Mouse (Mus musculus): Measurements from ENCODE around the gene Hal. TPM values are rescaled to one million over a fixed set of nuclear protein-coding genes. Genes with fewer than 3 reads are reported as not detected.
A peak's percentile ranks its signal among the peaks of the same experiment; 100 is the strongest.

Hal gene
- polyA plus RNA-seq (2016; fragmentation: Nextera tagmentation; extraction: Ambion mirVana): 0.05 and 0.33 TPM in 2 replicates

DNA sequence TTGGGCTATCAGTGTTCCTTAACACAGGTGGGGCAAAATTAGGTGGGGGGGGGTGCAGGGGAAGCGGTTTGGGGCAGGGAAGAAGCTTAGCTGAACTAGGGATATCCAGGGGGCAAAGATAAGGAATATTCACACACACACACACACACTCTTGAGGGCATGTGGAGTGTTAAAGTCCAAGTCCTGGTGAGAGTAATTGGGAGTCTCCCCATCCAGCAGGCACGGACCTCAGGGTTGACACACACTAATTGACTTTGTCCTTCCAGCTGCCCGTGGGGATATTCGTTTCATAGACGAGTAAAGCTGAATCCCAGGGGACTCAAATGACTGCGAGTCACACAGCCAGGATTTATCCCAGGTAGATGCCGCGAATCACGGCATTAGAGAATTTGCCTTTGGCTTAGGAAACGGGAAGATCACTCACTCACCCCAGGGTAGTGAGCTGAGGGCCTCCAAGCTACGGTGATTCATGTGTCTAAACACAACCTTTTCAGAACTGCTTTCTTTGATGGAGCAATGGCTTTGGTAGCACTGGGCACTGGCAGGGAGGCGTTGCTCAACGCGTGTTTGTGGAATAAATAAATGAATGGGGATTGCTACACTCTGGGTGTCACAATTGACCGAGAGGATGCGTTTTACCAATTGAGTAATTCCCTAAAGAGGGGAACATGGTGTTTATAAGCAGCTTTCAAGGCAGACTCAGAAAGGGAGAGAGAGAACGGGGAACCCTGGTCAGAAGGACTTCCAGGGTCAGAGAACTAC is at the start of gene Hal:
Gene Hal, plus strand, starts transcription at position 703 of the 762 bp plus-strand sequence.
- WGBS: 78% methylated on average over 17 of the region's 17 CpGs
- DNase-seq (ENCODE audit: low spot score): no peak
- H3K4me3 ChIP-seq: no peak within 1 kb of the TSS

DNA sequence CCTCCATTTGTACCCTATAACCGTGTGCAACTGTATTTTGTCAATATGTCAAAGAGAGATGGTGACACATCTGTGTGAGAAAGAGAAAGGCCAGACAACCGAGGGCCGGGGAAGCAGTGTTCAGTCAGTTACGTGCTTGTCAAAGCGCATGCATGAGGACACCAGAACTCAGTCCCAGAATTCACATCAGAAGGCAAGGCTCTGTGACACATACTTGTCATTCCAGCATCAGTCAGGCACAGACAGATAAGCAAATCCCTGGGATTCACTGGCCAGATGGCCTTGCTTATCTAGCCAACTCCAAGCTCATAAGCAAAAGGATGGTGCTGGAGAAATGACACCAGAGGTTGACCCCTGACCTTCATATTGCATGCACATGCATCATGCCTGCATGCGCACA is 47.1 kb upstream of the Hal start:
- Histone ChIP-seq H3K9me3 (no peaks in the 10 kb centered on the region), H3K27ac (peak overlapping the region; percentile 78), H3K4me1 (peaks cover 71% of the 10 kb centered on the region), H3K27me3 (ENCODE audit: insufficient read depth, poor library complexity, severe bottlenecking) (no peaks in the 10 kb centered on the region), H3K4me3 (no peak overlapping the region; the same call in 1 of the 2 replicates), H3K36me3 (no peaks in the 10 kb centered on the region)
- 34% methylated on average over 6 of the region's 6 CpGs for WGBS
- DNase-seq (ENCODE audit: low spot score): no peak

More for the DNA sequence above, at the start of gene Hal:
- H3K27me3 ChIP-seq (ENCODE audit: insufficient read depth, poor library complexity, severe bottlenecking): peaks cover 5% of the 10 kb centered on the region; the same call in 1 of the 2 replicates
- H3K27ac ChIP-seq: no peak within 1 kb of the TSS
- H3K4me1 ChIP-seq: no peaks in the 10 kb centered on the region
- H3K36me3 ChIP-seq: peaks cover 19% of the 10 kb centered on the region
- H3K9me3 ChIP-seq: no peaks in the 10 kb centered on the region

DNA sequence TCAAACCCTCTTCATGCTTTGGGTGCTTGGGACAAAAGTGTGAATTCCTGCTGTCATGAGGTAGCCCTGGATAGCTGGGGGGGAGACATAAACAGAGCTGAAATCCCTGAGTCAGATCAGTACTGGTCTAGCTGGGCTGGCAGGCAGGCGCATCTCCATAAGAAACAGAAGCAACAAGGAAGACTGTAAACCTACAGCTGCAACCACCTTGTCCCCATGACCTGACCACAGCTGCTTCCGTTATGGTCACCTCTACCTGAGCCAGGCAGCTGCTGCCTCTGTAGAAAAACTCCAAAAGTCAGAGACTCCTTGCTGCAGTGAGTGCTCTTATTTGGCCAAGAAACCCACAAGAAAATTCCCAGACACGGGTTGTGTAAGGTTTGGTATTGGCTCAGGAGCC is 46.4 kb upstream of the Hal start:
- no peak for DNase-seq (ENCODE audit: low spot score)
- H3K4me3 ChIP-seq: no peak overlapping the region
- peak overlapping the region; percentile 78 for H3K27ac ChIP-seq
- WGBS: 70% methylated on average over 3 of the region's 3 CpGs
- no peaks in the 10 kb centered on the region for H3K27me3 ChIP-seq (ENCODE audit: insufficient read depth, poor library complexity, severe bottlenecking)
- H3K9me3 ChIP-seq: no peaks in the 10 kb centered on the region
- H3K36me3 ChIP-seq: no peaks in the 10 kb centered on the region
- H3K4me1 ChIP-seq: peaks cover 72% of the 10 kb centered on the region

DNA sequence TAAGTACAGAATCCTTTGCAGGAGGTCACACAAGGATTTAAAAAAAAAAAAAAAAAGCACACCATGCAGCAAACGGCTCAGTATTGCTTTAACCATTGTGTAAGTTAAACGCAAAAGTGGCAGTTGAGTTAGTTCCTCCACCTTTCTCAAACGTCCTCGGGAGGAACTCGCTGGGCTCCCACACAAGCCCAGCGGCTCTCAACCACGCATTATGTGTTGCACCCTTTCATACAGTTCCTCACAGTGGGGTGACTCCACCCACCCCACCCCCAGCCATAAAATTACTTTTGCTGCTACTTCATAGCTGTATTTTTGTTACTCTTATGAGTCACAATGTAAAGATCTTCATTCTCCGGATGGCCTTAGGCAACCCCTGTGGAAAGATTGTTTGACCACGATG is 44.2 kb upstream of the Hal start:
- Histone ChIP-seq H3K36me3 (no peaks in the 10 kb centered on the region), H3K9me3 (no peaks in the 10 kb centered on the region), H3K27ac (peak overlapping the region; percentile 89), H3K27me3 (ENCODE audit: insufficient read depth, poor library complexity, severe bottlenecking) (no peaks in the 10 kb centered on the region), H3K4me1 (peaks cover 80% of the 10 kb centered on the region), H3K4me3 (no peak overlapping the region)
- 75% methylated on average over 9 of the region's 9 CpGs for WGBS
- no peak for DNase-seq (ENCODE audit: low spot score)

DNA sequence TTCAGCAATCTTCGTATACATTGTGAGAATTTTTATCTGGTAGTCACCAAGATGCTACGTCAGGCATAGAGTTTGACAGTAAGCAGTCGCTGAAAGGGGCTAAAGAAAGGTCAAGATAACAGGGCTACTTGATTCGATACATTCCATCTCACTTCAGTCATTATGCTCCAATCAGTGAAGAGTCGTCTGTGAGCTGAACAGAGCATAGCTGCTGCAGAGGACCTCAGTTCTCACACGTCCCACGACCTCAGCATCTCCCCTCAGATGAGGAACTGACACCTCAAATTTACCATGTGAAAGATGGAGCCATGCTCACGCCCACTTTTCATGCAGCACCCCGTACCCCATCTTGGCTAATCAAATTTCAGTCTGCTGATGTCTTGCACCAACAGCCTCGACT is 41.2 kb upstream of the Hal start:
- H3K4me1 ChIP-seq: peaks cover 65% of the 10 kb centered on the region
- H3K27ac ChIP-seq: peak overlapping the region; percentile 89
- DNase-seq (ENCODE audit: low spot score): peak; percentile 80
- WGBS: 15% methylated on average over 10 of the region's 10 CpGs
- H3K4me3 ChIP-seq: peak overlapping the region; percentile 29; the same call in 1 of the 2 replicates
- no peaks in the 10 kb centered on the region for H3K36me3 ChIP-seq
- no peaks in the 10 kb centered on the region for H3K27me3 ChIP-seq (ENCODE audit: insufficient read depth, poor library complexity, severe bottlenecking)
- no peaks in the 10 kb centered on the region for H3K9me3 ChIP-seq

DNA sequence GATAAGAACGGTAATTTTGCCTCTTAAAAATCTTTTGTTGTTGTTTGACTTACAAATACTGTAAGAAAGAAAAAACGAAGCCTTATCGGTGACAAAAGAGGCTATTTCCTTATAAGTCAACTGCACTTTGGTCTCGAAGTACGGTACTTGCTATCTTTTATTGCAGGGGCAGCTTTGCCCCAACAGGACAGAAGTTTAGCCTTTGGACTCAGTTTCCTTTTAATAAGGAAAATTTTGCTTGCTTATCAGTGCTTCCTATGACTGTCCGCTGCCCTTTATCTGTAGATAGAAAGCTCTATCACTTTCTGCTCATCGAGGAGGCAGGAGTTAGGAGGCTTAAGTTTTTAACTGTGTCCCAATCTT is 33.9 kb upstream of the Hal start:
- Histone ChIP-seq H3K4me3 (peak overlapping the region; percentile 88), H3K36me3 (peaks cover under 1% of the 10 kb centered on the region; the same call in 1 of the 2 replicates), H3K9me3 (no peaks in the 10 kb centered on the region), H3K4me1 (peaks cover 18% of the 10 kb centered on the region), H3K27me3 (ENCODE audit: insufficient read depth, poor library complexity, severe bottlenecking) (no peaks in the 10 kb centered on the region), H3K27ac (peak overlapping the region; percentile 90)
- WGBS: 13% methylated on average over 7 of the region's 7 CpGs
- no peak for DNase-seq (ENCODE audit: low spot score)

DNA sequence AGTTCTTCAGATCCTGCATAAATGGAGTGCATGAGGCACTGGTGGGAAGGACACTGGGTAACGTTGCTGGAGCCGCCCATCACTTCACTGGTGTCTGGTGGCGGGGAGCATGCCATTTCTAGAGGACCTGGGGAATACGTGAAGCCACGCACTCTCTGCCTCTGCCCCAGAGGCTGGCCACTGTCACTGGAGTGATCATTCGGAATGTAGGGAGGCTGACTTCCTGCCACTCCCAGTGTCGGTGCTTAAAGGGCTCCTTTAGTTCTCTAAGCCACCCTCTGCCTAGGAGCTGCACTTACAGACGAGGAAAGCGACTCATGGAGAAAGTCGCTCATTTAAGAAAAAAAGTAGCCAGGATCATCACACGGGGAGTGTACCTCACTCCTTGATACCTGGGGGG is 28.5 kb upstream of the Hal start:
- H3K9me3 ChIP-seq: no peaks in the 10 kb centered on the region
- H3K4me3 ChIP-seq: no peak overlapping the region
- no peak overlapping the region for H3K27ac ChIP-seq
- 79% methylated on average over 11 of the region's 11 CpGs for WGBS
- no peak for DNase-seq (ENCODE audit: low spot score)
- H3K27me3 ChIP-seq (ENCODE audit: insufficient read depth, poor library complexity, severe bottlenecking): no peaks in the 10 kb centered on the region
- peaks cover 16% of the 10 kb centered on the region for H3K4me1 ChIP-seq
- peaks cover 54% of the 10 kb centered on the region for H3K36me3 ChIP-seq

DNA sequence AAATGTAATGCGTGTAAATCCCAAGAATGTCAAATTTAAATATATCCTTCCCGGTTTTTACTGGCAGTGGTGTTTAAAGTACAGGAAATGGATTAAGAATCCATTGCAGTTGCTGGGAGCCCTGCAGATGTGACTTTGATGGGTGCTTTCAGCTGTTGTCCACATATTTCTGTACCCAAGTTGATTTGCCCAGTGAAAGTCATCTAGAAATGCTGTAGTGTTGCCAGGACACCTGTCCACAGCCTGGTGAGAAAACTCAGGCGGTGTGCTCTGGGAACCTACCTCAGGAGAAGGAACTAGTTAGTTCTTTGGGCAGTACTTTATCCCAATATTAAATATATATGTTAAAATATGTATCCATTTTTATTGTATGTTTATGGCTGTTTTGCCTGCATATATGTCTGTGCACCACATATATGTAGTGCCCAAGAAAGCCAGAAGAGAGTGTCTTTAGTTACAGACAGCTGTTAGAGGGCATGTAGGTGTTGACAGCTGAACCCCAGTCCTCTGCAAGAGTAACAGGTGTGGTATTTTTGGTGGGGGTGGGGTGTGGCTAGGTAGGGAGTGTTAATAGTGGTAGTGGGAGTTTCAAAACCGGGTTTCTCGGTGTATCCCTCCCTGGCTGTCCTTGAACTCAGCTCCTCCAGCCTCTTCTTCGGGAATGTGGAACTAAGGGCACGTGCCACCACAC is 25.7 kb upstream of the Hal start:
- DNase-seq (ENCODE audit: low spot score): no peak
- H3K36me3 ChIP-seq: peaks cover 81% of the 10 kb centered on the region
- WGBS: 88% methylated on average over 7 of the region's 7 CpGs
- no peaks in the 10 kb centered on the region for H3K4me1 ChIP-seq
- H3K4me3 ChIP-seq: no peak overlapping the region
- H3K27me3 ChIP-seq (ENCODE audit: insufficient read depth, poor library complexity, severe bottlenecking): no peaks in the 10 kb centered on the region
- no peaks in the 10 kb centered on the region for H3K9me3 ChIP-seq
- H3K27ac ChIP-seq: no peak overlapping the region

DNA sequence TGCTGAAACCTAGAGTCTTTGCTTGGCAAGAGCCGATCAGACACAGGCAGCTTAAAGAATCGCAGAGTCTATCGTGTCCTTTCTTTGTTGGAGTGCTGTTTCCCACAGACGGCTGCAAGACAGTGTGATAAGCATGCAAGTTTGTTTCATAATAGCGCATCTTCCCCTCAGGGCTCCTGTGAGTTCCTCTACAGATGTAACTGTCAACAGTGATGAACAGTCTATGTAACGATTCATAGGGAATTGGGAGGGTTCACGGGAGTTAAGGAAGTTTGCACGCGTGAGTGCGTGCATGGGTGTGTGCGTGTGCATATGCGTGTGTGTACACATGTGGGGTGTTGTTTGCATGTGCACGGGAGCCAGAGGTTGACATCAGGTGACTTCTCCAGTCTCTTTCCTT is 25.0 kb upstream of the Hal start:
- no peak for DNase-seq (ENCODE audit: low spot score)
- H3K27ac ChIP-seq: no peak overlapping the region
- H3K9me3 ChIP-seq: no peaks in the 10 kb centered on the region
- H3K36me3 ChIP-seq: peaks cover 86% of the 10 kb centered on the region
- WGBS: 89% methylated on average over 13 of the region's 13 CpGs
- H3K4me3 ChIP-seq: no peak overlapping the region
- no peaks in the 10 kb centered on the region for H3K4me1 ChIP-seq
- no peaks in the 10 kb centered on the region for H3K27me3 ChIP-seq (ENCODE audit: insufficient read depth, poor library complexity, severe bottlenecking)

DNA sequence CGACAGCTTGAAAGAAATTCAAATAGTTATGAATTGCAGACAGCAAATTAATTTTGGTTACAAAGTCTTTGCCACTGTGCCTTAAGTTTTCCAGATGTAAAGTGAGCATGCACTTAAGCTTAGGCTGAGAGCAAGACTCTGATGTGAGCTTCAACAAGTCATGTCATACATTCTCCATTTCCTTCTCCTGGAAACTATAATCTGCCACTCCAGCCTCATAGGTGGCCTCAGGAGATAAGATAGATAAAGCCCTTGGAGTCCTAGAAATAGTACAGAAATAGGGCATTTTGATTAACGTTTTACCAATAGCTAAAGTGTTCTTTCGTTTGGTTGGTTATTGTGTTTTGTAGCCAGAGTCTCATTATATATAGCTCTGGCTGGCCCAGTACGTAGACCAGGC is 21.3 kb upstream of the Hal start:
- H3K4me1 ChIP-seq: no peaks in the 10 kb centered on the region
- no peaks in the 10 kb centered on the region for H3K9me3 ChIP-seq
- no peak overlapping the region for H3K4me3 ChIP-seq
- DNase-seq (ENCODE audit: low spot score): no peak
- WGBS: 87% methylated on average over 4 of the region's 4 CpGs
- H3K27me3 ChIP-seq (ENCODE audit: insufficient read depth, poor library complexity, severe bottlenecking): no peaks in the 10 kb centered on the region
- H3K36me3 ChIP-seq: peaks cover 96% of the 10 kb centered on the region
- no peak overlapping the region for H3K27ac ChIP-seq

DNA sequence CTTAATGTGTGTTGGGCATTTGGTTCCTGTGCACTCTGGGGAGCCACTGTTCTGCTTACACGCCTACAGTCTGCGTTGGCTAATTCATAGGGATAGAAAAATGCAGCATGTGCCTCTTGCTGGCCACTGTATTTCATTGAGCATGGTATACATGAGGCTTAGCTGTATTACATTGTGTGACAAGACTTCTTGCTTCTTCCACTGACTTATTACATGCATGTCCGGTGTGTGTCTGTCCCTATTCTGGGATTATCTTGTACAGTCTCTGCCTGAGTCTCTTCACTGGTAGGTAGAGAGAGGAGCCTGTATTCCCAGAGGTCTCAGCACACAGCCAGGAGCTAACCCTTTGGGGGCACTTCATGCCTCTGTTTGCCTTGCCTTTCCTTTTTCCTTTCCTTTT is 20.8 kb upstream of the Hal start:
- H3K27ac ChIP-seq: no peak overlapping the region
- no peak for DNase-seq (ENCODE audit: low spot score)
- H3K27me3 ChIP-seq (ENCODE audit: insufficient read depth, poor library complexity, severe bottlenecking): no peaks in the 10 kb centered on the region
- peaks cover 97% of the 10 kb centered on the region for H3K36me3 ChIP-seq
- no peak overlapping the region for H3K4me3 ChIP-seq
- H3K4me1 ChIP-seq: no peaks in the 10 kb centered on the region
- 95% methylated on average over 3 of the region's 3 CpGs for WGBS
- no peaks in the 10 kb centered on the region for H3K9me3 ChIP-seq

DNA sequence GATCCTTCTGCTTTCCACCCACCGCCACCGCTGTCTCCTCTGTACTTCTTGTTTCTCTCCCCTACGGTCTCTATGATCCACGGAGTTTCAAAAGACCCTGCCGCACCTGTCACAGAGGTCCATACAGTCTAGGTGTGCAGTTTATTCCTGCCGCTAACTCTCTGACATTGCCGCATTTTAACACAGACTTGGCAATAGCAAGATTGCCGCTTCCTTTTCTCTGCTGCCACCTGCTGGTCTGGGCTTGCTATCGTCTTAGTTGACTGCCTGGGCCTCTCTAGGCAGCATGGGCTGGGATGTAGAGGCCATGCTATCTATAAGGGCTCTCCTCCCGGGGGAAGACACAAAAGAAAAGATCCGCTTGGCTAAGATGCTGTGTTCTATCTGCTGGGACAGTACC is 17.2 kb upstream of the Hal start:
- DNase-seq (ENCODE audit: low spot score): peak; percentile 89
- Histone ChIP-seq H3K27ac (no peak overlapping the region), H3K4me1 (no peaks in the 10 kb centered on the region), H3K36me3 (peaks cover 97% of the 10 kb centered on the region), H3K4me3 (no peak overlapping the region), H3K27me3 (ENCODE audit: insufficient read depth, poor library complexity, severe bottlenecking) (no peaks in the 10 kb centered on the region), H3K9me3 (no peaks in the 10 kb centered on the region)
- 66% methylated on average over 11 of the region's 11 CpGs for WGBS

DNA sequence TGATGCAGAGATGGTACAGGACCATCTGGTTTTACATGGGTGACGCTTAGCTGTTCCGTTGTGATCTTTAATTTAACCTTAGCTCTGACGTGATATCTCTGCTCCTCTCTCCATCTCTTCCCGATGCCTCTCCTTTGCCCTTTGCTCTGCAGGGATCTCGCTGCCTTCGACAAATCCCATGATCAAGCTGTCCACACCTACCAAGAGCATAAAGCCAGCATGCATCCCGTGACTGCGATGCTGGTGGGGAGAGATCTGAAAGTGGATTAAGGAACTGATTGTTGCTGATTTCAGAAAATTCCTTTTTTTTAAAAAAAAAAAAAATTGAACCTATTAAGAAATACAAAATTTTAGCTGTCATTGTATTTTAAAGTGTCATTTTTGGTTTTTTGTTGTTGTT is 4.1 kb upstream of the Hal start:
- H3K9me3 ChIP-seq: no peaks in the 10 kb centered on the region
- 0 out of 2 replicates have a peak, but pooled peaks cover 5% of the 10 kb centered on the region for H3K27me3 ChIP-seq (ENCODE audit: insufficient read depth, poor library complexity, severe bottlenecking)
- WGBS: 81% methylated on average over 8 of the region's 8 CpGs
- H3K36me3 ChIP-seq: peaks cover 56% of the 10 kb centered on the region
- H3K4me1 ChIP-seq: no peaks in the 10 kb centered on the region
- H3K27ac ChIP-seq: no peak overlapping the region
- DNase-seq (ENCODE audit: low spot score): no peak
- no peak overlapping the region for H3K4me3 ChIP-seq

Data from heart, embryonic 10.5 days (tissue).